Mouse (Mus musculus): ENCODE measurements around the gene Lpp. TPM values are rescaled to one million over a fixed set of nuclear protein-coding genes. Genes with fewer than 3 reads are reported as not detected.
A peak's percentile ranks its signal among the peaks of the same experiment; 100 is the strongest.

Lpp gene
- total and polyA plus RNA-seq, 3 experiments = 7.7 to 25.1 (median 23.6) TPM

- 87% methylated on average over 4 of the region's 4 CpGs for WGBS
- H3K9ac ChIP-seq (ENCODE audit: low read depth, low read length) = no peak overlapping the region
- no peak overlapping the region for H3K4me3 ChIP-seq
- H3K36me3 ChIP-seq (ENCODE audit: control insufficient read depth, insufficient read depth, low read length) = peaks cover 2% of the 10 kb centered on the region; the same call in 1 of the 2 replicates
- H3K27ac ChIP-seq = no peak overlapping the region
- DNase-seq = no peak
- TF ChIP-seq POLR2A (IDR thresholded peaks at IDR 0.05; ENCODE audit: insufficient read depth, low read depth, low read length) (no peak), CTCF (IDR thresholded peaks at IDR 0.05) (no peak), EP300 (IDR thresholded peaks at IDR 0.05; ENCODE audit: insufficient read depth, low read depth, low read length) (no peak)
- intact Hi-C loops (cut with DNase I) = no loop called here
- no peaks in the 10 kb centered on the region for H3K79me2 ChIP-seq (replicated peaks; ENCODE audit: control insufficient read depth, insufficient read depth, low read length)
- H3K27me3 ChIP-seq (ENCODE audit: control insufficient read depth, insufficient read depth, low read length) = no peaks in the 10 kb centered on the region
- H3K4me1 ChIP-seq (ENCODE audit: control insufficient read depth, insufficient read depth, low read length) = peaks cover 3% of the 10 kb centered on the region; the same call in 1 of the 2 replicates
Measured at GRCm38 (mm10) chr16:24965091-24965490, 571.8 kb downstream of the Lpp start.

DNA sequence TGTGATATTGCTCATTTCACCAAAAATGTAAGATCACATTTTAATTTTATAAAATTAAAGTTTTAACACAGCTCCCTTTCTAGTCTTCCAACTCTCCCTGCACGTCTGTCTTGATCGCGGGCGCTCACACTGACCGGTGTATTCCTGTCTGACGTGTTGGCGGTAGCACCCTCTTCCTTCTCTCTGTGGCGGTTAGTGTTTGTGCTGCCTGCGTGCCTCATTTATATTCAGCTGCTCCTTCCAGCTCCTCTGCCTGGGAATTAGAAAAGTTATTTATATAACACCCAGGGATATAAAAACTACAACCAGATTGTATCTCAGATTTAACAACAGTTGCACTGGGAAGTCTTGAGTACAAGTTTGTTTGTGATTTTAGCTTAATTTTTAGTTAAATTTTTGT is 573.2 kb downstream of the Lpp start:
- 92% methylated on average over 9 of the region's 9 CpGs for whole genome bisulfite sequencing
- H3K9ac ChIP-seq (ENCODE audit: low read depth, low read length) = no peak overlapping the region
- H3K79me2 ChIP-seq (replicated peaks; ENCODE audit: control insufficient read depth, insufficient read depth, low read length) = no peaks in the 10 kb centered on the region
- no peak overlapping the region for H3K4me3 ChIP-seq
- peaks cover 2% of the 10 kb centered on the region; the same call in 1 of the 2 replicates for H3K36me3 ChIP-seq (ENCODE audit: control insufficient read depth, insufficient read depth, low read length)
- H3K27ac ChIP-seq = no peak overlapping the region
- TF ChIP-seq POLR2A (IDR thresholded peaks at IDR 0.05; ENCODE audit: insufficient read depth, low read depth, low read length) (no peak), EP300 (IDR thresholded peaks at IDR 0.05; ENCODE audit: insufficient read depth, low read depth, low read length) (no peak), CTCF (IDR thresholded peaks at IDR 0.05) (no peak)
- peaks cover under 1% of the 10 kb centered on the region; the same call in 1 of the 2 replicates for H3K4me1 ChIP-seq (ENCODE audit: control insufficient read depth, insufficient read depth, low read length)
- intact Hi-C loops (cut with DNase I) = no loop called here
- no peak for DNase-seq
- no peaks in the 10 kb centered on the region for H3K27me3 ChIP-seq (ENCODE audit: control insufficient read depth, insufficient read depth, low read length)

- TF ChIP-seq CTCF (IDR thresholded peaks at IDR 0.05) (no peak), POLR2A (IDR thresholded peaks at IDR 0.05; ENCODE audit: insufficient read depth, low read depth, low read length) (no peak), EP300 (IDR thresholded peaks at IDR 0.05; ENCODE audit: insufficient read depth, low read depth, low read length) (no peak)
- H3K27ac ChIP-seq = peak overlapping the region; percentile 62
- H3K9ac ChIP-seq (ENCODE audit: low read depth, low read length) = 0 out of 2 replicates have a peak overlapping the region, but pooled peaks have one; percentile 6
- intact Hi-C loops (cut with DNase I) = loop anchor here (10.0 kb wide), 2 partner anchors 82 to 988 kb away; partner anchors contain the start of genes Bcl6 and Gm37419
- no peak overlapping the region for H3K4me3 ChIP-seq
- WGBS = 49% methylated on average over 5 of the region's 5 CpGs
- H3K27me3 ChIP-seq (ENCODE audit: control insufficient read depth, insufficient read depth, low read length) = no peaks in the 10 kb centered on the region
- H3K36me3 ChIP-seq (ENCODE audit: control insufficient read depth, insufficient read depth, low read length) = peaks cover 6% of the 10 kb centered on the region
- no peak for DNase-seq
- H3K79me2 ChIP-seq (replicated peaks; ENCODE audit: control insufficient read depth, insufficient read depth, low read length) = no peaks in the 10 kb centered on the region
- peaks cover 7% of the 10 kb centered on the region for H3K4me1 ChIP-seq (ENCODE audit: control insufficient read depth, insufficient read depth, low read length)
Measured at GRCm38 (mm10) chr16:24973009-24973631, 579.8 kb downstream of the Lpp start.

DNA sequence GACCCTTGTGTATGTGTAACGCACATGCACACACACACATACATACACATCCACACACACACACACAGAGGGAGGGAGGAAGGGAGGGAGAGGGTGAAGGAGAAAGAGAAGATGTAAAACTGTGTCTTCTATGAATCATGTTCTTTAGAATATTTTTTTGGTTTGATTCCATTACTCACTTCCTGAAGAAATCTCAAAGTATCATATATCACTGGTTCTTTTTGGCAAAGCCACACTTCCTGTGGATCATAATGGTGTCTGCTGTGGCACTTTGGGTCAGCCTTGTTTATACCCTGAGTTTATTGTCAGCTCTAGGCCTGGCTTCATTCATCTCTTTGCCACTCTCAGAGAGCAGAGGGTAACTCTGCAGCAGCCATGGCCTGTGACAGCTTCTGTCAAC is 584.5 kb downstream of the Lpp start:
- no peaks in the 10 kb centered on the region for H3K79me2 ChIP-seq (replicated peaks; ENCODE audit: control insufficient read depth, insufficient read depth, low read length)
- 100% methylated on average over 1 of the region's 1 CpGs for WGBS
- peaks cover 5% of the 10 kb centered on the region for H3K36me3 ChIP-seq (ENCODE audit: control insufficient read depth, insufficient read depth, low read length)
- TF ChIP-seq CTCF (IDR thresholded peaks at IDR 0.05) (no peak), POLR2A (IDR thresholded peaks at IDR 0.05; ENCODE audit: insufficient read depth, low read depth, low read length) (no peak), EP300 (IDR thresholded peaks at IDR 0.05; ENCODE audit: insufficient read depth, low read depth, low read length) (no peak)
- intact Hi-C loops (cut with DNase I) = loop anchor here (10.0 kb wide), 2 partner anchors 77 to 993 kb away; partner anchors contain the start of genes Bcl6 and Gm37419
- H3K4me1 ChIP-seq (ENCODE audit: control insufficient read depth, insufficient read depth, low read length) = peaks cover 4% of the 10 kb centered on the region
- no peak overlapping the region for H3K4me3 ChIP-seq
- no peak overlapping the region for H3K9ac ChIP-seq (ENCODE audit: low read depth, low read length)
- no peak for DNase-seq
- H3K27me3 ChIP-seq (ENCODE audit: control insufficient read depth, insufficient read depth, low read length) = no peaks in the 10 kb centered on the region
- no peak overlapping the region for H3K27ac ChIP-seq

DNA sequence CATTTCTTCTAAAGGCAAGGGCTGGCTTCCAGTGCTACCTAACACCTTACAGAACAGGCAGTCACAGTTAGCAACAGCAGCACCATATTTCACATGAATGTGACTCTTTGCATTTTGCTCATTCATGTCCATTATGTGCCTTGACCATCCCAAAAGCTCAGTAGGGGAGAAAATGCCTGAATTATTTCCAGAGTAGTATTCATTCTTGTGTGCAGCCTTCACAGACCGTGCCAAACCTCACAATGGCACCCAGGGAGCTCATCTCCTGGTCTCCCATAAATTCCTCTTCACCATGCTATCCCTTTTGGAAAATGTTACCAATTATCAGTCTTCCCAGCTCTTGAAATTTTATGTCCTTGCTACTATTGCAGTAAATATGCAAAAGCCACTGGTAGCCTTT is 584.9 kb downstream of the Lpp start:
- intact Hi-C loops (cut with DNase I) = loop anchor here (10.0 kb wide), 2 partner anchors 77 to 993 kb away; partner anchors contain the start of genes Bcl6 and Gm37419
- Histone ChIP-seq H3K4me1 (ENCODE audit: control insufficient read depth, insufficient read depth, low read length) (peaks cover 3% of the 10 kb centered on the region), H3K79me2 (replicated peaks; ENCODE audit: control insufficient read depth, insufficient read depth, low read length) (no peaks in the 10 kb centered on the region), H3K27me3 (ENCODE audit: control insufficient read depth, insufficient read depth, low read length) (no peaks in the 10 kb centered on the region), H3K27ac (no peak overlapping the region), H3K9ac (ENCODE audit: low read depth, low read length) (no peak overlapping the region), H3K36me3 (ENCODE audit: control insufficient read depth, insufficient read depth, low read length) (peaks cover 2% of the 10 kb centered on the region), H3K4me3 (no peak overlapping the region)
- WGBS = 97% methylated on average over 1 of the region's 1 CpGs
- no peak for DNase-seq
- no peak for TF ChIP-seq CTCF (IDR thresholded peaks at IDR 0.05)
- no peak for TF ChIP-seq POLR2A (IDR thresholded peaks at IDR 0.05; ENCODE audit: insufficient read depth, low read depth, low read length)
- TF ChIP-seq EP300 (IDR thresholded peaks at IDR 0.05; ENCODE audit: insufficient read depth, low read depth, low read length) = no peak

GRCm38 (mm10) chr16:24979391-24979790 is 586.1 kb downstream of the Lpp start:
- H3K79me2 ChIP-seq (replicated peaks; ENCODE audit: control insufficient read depth, insufficient read depth, low read length) = no peaks in the 10 kb centered on the region
- no peak overlapping the region for H3K9ac ChIP-seq (ENCODE audit: low read depth, low read length)
- WGBS = 94% methylated on average over 4 of the region's 4 CpGs
- H3K4me1 ChIP-seq (ENCODE audit: control insufficient read depth, insufficient read depth, low read length) = no peaks in the 10 kb centered on the region
- intact Hi-C loops (cut with DNase I) = loop anchor here (10.0 kb wide), 2 partner anchors 75 to 995 kb away; partner anchors contain the start of genes Bcl6 and Gm37419
- no peaks in the 10 kb centered on the region for H3K27me3 ChIP-seq (ENCODE audit: control insufficient read depth, insufficient read depth, low read length)
- DNase-seq = no peak
- no peak overlapping the region for H3K4me3 ChIP-seq
- H3K36me3 ChIP-seq (ENCODE audit: control insufficient read depth, insufficient read depth, low read length) = no peaks in the 10 kb centered on the region; the same call in 1 of the 2 replicates
- TF ChIP-seq EP300 (IDR thresholded peaks at IDR 0.05; ENCODE audit: insufficient read depth, low read depth, low read length) (no peak), POLR2A (IDR thresholded peaks at IDR 0.05; ENCODE audit: insufficient read depth, low read depth, low read length) (no peak), CTCF (IDR thresholded peaks at IDR 0.05) (no peak)
- no peak overlapping the region for H3K27ac ChIP-seq
